Mouse (Mus musculus): ENCODE measurements at regions not wholly inside any gene's neighbourhood (a gene's known extent, or its start where the extent isn't known, plus 50 kb on each side); places are given as distances from the start of the nearest gene placed in this dataset.

GRCm38 (mm10) chr12:25148099-25148498 is 51.2 kb upstream of the Id2 start:
- no peak for DNase-seq (ENCODE audit: low spot score)

Measured in testis, postnatal 10 days (tissue).